Mouse (Mus musculus): ENCODE data around the gene Gpr176. TPM values are rescaled to one million over a fixed set of nuclear protein-coding genes. Genes with fewer than 3 reads are reported as not detected.
A peak's percentile ranks its signal among the peaks of the same experiment; 100 is the strongest.

Gpr176 gene
- 0.41 and 0.57 TPM in 2 replicates for polyA plus RNA-seq (2014; fragmentation: Nextera tagmentation; extraction: Ambion mirVana)

DNA sequence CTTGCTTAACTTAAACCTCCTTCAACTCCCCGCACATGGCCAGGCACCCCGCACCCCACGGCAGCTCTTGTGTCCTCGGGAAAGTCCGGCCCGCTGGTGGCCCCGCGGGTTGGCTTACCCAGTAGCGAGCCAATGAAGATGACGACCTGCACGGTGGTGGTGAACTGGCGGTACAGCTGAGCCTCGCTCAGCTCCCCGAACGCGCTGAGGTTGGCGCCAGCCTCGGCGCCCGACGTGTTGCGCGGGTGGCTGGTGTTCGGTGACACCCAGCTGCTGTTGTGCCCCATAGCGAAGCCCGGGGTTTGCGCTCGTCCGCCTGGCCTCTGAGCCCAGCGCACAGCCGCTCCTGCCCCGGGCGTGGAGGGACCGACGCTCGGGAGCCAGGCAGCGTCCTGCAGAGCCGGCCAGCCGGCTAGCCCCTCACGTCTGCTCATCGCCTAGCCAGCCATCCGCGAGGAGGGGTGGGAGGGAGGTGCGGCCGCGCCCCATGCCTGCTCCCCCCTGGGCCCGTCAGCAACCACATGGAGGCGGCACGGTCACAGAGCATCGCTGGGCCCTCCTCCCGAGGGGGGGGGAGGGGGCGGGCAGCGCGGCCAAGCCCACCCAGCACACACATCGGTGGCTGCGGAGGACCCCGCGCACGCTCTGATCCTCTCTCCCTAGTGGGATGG is at the start of gene Gpr176:
Gpr176 (minus strand) TSS at position 519 of the 671 bp plus-strand sequence.
- Histone ChIP-seq H3K4me1 (ENCODE audit: control insufficient read depth, insufficient read depth, low read length) (peaks cover 14% of the 10 kb centered on the region; the same call in 1 of the 2 replicates), H3K27ac (ENCODE audit: low read length) (no peak within 1 kb of the TSS), H3K9me3 (ENCODE audit: control insufficient read depth, low read depth, low read length) (no peaks in the 10 kb centered on the region; the same call in 1 of the 2 replicates), H3K9ac (replicated peaks; ENCODE audit: low read depth, low read length) (peak within 1 kb of the TSS; percentile 33), H3K36me3 (ENCODE audit: control insufficient read depth, insufficient read depth, low read length) (no peaks in the 10 kb centered on the region), H3K4me3 (ENCODE audit: low read depth, low read length) (peak within 1 kb of the TSS; percentile 48), H3K4me2 (replicated peaks; ENCODE audit: low read depth, low read length) (peak within 1 kb of the TSS; percentile 98), H3K27me3 (ENCODE audit: control insufficient read depth, insufficient read depth, low read length) (0 out of 2 replicates have a peak, but pooled peaks cover 2% of the 10 kb centered on the region)
- under 1% methylated on average over 54 of the region's 59 CpGs for WGBS
- ATAC-seq (ENCODE audit: insufficient number of reproducible peaks, insufficient read depth, low FRiP score, low read depth) = peak; percentile 76

DNA sequence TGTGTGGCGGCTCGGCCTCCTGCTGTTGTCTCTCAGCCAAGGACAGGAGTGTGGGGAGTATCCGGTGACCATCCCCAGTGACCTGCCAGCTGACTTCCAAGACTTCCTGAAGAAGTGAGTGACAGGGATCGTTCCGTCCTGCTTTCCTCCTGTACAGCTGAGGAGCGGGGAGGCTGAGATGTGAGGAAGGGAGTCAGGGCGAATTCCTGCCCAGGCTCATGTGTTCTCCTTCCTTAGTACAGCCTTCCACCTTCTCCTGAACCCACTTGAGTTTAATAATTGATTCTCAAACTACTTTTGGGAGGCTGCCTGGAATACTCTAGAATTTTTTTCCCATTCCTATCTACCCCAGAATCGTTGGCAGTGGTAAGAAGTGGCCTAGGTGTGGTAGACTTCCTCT is 49.2 kb upstream of the Gpr176 start:
- H3K27ac ChIP-seq (ENCODE audit: low read length) = no peak overlapping the region
- H3K9me3 ChIP-seq (ENCODE audit: control insufficient read depth, low read depth, low read length) = no peaks in the 10 kb centered on the region
- no peak overlapping the region for H3K9ac ChIP-seq (replicated peaks; ENCODE audit: low read depth, low read length)
- ATAC-seq (ENCODE audit: insufficient number of reproducible peaks, insufficient read depth, low FRiP score, low read depth) = no peak
- 83% methylated on average over 8 of the region's 8 CpGs for WGBS
- H3K4me3 ChIP-seq (ENCODE audit: low read depth, low read length) = no peak overlapping the region
- no peaks in the 10 kb centered on the region for H3K4me1 ChIP-seq (ENCODE audit: control insufficient read depth, insufficient read depth, low read length)
- peaks cover 42% of the 10 kb centered on the region; the same call in 1 of the 2 replicates for H3K36me3 ChIP-seq (ENCODE audit: control insufficient read depth, insufficient read depth, low read length)
- H3K27me3 ChIP-seq (ENCODE audit: control insufficient read depth, insufficient read depth, low read length) = no peaks in the 10 kb centered on the region
- H3K4me2 ChIP-seq (replicated peaks; ENCODE audit: low read depth, low read length) = no peak overlapping the region

DNA sequence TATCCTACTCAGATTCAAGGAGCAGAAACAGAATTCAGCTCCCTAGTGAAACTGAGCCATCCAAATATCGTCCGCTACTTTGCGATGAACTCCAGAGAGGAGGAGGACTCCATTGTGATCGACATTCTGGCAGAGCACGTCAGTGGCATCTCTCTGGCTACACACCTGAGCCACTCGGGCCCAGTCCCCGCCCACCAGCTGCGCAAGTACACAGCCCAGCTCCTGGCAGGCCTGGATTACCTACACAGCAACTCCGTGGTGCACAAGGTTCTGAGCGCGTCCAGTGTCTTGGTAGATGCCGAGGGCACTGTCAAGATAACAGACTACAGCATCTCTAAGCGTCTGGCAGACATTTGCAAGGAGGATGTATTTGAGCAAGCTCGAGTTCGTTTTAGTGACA is 48.7 kb upstream of the Gpr176 start:
- Histone ChIP-seq H3K27me3 (ENCODE audit: control insufficient read depth, insufficient read depth, low read length) (no peaks in the 10 kb centered on the region), H3K9me3 (ENCODE audit: control insufficient read depth, low read depth, low read length) (no peaks in the 10 kb centered on the region), H3K36me3 (ENCODE audit: control insufficient read depth, insufficient read depth, low read length) (peaks cover 44% of the 10 kb centered on the region), H3K4me3 (ENCODE audit: low read depth, low read length) (no peak overlapping the region), H3K4me2 (replicated peaks; ENCODE audit: low read depth, low read length) (no peak overlapping the region), H3K27ac (ENCODE audit: low read length) (no peak overlapping the region), H3K9ac (replicated peaks; ENCODE audit: low read depth, low read length) (no peak overlapping the region), H3K4me1 (ENCODE audit: control insufficient read depth, insufficient read depth, low read length) (no peaks in the 10 kb centered on the region)
- 88% methylated on average over 15 of the region's 15 CpGs for WGBS
- no peak for ATAC-seq (ENCODE audit: insufficient number of reproducible peaks, insufficient read depth, low FRiP score, low read depth)

DNA sequence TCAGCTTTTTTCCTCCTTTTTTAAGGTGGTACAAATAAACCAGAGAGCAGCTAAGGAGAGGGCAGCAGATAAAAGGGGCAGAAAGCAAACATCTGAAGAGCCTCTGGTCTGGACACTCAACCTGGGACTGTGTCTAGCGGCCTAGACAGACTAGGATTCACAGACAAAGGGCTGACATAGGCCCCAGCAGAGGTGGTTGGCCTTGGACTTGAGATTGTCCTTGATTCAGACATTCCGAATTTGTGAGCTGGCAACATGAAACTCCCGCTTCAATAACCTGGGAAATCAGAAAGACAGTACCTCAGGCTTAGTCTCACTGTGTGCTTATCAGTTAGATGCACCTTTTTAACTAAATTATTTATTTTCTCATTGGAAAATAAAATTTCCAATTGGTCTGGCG is 44.9 kb upstream of the Gpr176 start:
- no peak overlapping the region for H3K4me2 ChIP-seq (replicated peaks; ENCODE audit: low read depth, low read length)
- no peaks in the 10 kb centered on the region for H3K4me1 ChIP-seq (ENCODE audit: control insufficient read depth, insufficient read depth, low read length)
- no peak for ATAC-seq (ENCODE audit: insufficient number of reproducible peaks, insufficient read depth, low FRiP score, low read depth)
- 90% methylated on average over 4 of the region's 4 CpGs for WGBS
- peaks cover 50% of the 10 kb centered on the region for H3K36me3 ChIP-seq (ENCODE audit: control insufficient read depth, insufficient read depth, low read length)
- H3K27me3 ChIP-seq (ENCODE audit: control insufficient read depth, insufficient read depth, low read length) = no peaks in the 10 kb centered on the region
- no peak overlapping the region for H3K4me3 ChIP-seq (ENCODE audit: low read depth, low read length)
- no peak overlapping the region for H3K27ac ChIP-seq (ENCODE audit: low read length)
- no peaks in the 10 kb centered on the region for H3K9me3 ChIP-seq (ENCODE audit: control insufficient read depth, low read depth, low read length)
- no peak overlapping the region for H3K9ac ChIP-seq (replicated peaks; ENCODE audit: low read depth, low read length)

DNA sequence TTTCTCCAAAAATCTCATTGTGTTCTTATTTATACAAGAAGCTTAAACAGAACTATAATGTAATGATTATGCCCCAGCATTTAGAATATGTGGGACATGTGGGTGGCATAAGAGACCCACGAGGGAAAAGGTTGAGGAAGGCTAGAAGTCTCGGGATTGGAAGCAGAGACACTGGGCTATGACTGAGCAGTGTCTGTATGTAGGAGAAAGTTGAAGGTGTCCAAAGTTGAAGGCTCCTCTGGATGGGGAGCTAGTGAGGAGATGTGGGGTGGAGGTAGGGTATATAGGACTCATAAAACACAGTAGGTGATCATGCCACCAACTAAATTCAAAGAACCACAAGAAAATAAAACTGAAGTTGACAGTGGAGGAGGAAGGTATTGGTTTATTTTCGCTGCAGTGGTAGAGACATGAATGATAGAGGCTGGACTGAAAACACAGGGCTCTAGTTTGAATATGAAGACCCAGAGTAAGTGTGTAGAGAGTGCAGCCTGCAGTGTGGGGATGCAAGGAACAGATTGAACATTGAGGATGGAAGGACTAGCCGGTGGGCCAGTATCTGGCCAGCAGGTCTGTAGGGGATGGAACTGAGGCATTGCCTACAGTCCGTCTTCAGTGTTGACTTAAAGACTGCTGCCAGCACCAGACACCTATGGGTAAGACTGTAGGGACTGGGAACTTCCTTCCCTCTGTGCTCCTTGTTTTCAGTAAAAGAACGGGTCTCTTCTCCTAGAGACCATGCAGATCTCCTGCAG is 42.6 kb upstream of the Gpr176 start:
- Histone ChIP-seq H3K4me2 (replicated peaks; ENCODE audit: low read depth, low read length) (no peak overlapping the region), H3K27ac (ENCODE audit: low read length) (no peak overlapping the region), H3K36me3 (ENCODE audit: control insufficient read depth, insufficient read depth, low read length) (peaks cover 41% of the 10 kb centered on the region), H3K4me3 (ENCODE audit: low read depth, low read length) (no peak overlapping the region), H3K27me3 (ENCODE audit: control insufficient read depth, insufficient read depth, low read length) (no peaks in the 10 kb centered on the region), H3K9ac (replicated peaks; ENCODE audit: low read depth, low read length) (no peak overlapping the region), H3K4me1 (ENCODE audit: control insufficient read depth, insufficient read depth, low read length) (no peaks in the 10 kb centered on the region), H3K9me3 (ENCODE audit: control insufficient read depth, low read depth, low read length) (no peaks in the 10 kb centered on the region)
- 90% methylated on average over 6 of the region's 6 CpGs for WGBS
- ATAC-seq (ENCODE audit: insufficient number of reproducible peaks, insufficient read depth, low FRiP score, low read depth) = no peak

DNA sequence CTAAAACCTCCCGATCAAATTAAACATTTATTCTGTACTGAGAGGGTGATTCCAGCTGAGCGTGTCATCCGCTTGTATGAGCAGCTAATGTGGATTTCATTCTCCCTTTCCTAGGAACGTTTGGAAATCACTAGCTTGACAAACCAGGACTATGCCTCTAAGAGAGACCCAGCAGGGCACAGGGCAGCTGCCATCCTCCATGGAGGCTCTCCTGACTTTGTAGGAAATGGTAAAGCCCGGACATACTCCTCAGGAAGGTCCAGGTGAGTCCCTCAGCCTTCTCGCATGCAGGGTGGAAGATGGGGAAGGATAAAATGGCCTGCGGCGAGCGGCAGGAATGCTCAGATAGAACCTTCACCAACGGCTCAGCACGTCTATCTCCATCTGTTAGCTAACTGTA is 39.6 kb upstream of the Gpr176 start:
- Histone ChIP-seq H3K4me2 (replicated peaks; ENCODE audit: low read depth, low read length) (no peak overlapping the region), H3K36me3 (ENCODE audit: control insufficient read depth, insufficient read depth, low read length) (peaks cover 29% of the 10 kb centered on the region), H3K9ac (replicated peaks; ENCODE audit: low read depth, low read length) (no peak overlapping the region), H3K4me1 (ENCODE audit: control insufficient read depth, insufficient read depth, low read length) (no peaks in the 10 kb centered on the region), H3K9me3 (ENCODE audit: control insufficient read depth, low read depth, low read length) (no peaks in the 10 kb centered on the region), H3K27ac (ENCODE audit: low read length) (no peak overlapping the region), H3K4me3 (ENCODE audit: low read depth, low read length) (no peak overlapping the region), H3K27me3 (ENCODE audit: control insufficient read depth, insufficient read depth, low read length) (no peaks in the 10 kb centered on the region)
- WGBS = 95% methylated on average over 11 of the region's 11 CpGs
- no peak for ATAC-seq (ENCODE audit: insufficient number of reproducible peaks, insufficient read depth, low FRiP score, low read depth)

DNA sequence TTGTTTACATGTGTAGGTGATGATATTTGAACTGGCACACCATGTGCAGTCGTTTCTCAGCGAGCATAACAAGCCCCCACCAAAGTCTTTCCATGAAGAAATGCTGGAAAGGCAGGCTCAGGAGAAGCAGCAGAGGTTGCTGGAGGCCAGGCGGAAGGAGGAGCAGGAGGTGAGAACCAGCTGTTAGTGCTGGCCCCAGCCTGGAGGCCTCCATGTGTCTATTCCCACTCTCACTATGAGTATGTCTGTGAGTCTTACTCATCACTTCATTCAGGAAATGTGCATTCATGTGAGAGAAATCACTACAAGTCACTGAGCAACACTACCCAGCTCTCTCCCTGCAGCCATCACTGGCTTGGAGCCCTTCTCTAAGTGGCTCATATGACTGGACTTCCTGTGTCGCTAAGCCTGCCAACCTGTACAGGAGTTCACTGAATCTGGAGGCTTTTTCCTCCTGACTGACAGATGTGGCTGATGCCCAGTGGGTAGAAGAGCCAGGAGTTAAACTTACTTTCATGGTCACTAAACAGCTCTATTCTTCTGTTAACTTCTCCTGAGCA is 35.2 kb upstream of the Gpr176 start:
- no peaks in the 10 kb centered on the region for H3K4me1 ChIP-seq (ENCODE audit: control insufficient read depth, insufficient read depth, low read length)
- no peak overlapping the region for H3K4me3 ChIP-seq (ENCODE audit: low read depth, low read length)
- no peak overlapping the region for H3K27ac ChIP-seq (ENCODE audit: low read length)
- no peak for ATAC-seq (ENCODE audit: insufficient number of reproducible peaks, insufficient read depth, low FRiP score, low read depth)
- WGBS = 78% methylated on average over 4 of the region's 4 CpGs
- H3K36me3 ChIP-seq (ENCODE audit: control insufficient read depth, insufficient read depth, low read length) = peaks cover 12% of the 10 kb centered on the region; the same call in 1 of the 2 replicates
- no peaks in the 10 kb centered on the region for H3K27me3 ChIP-seq (ENCODE audit: control insufficient read depth, insufficient read depth, low read length)
- no peak overlapping the region for H3K4me2 ChIP-seq (replicated peaks; ENCODE audit: low read depth, low read length)
- H3K9ac ChIP-seq (replicated peaks; ENCODE audit: low read depth, low read length) = no peak overlapping the region
- no peaks in the 10 kb centered on the region for H3K9me3 ChIP-seq (ENCODE audit: control insufficient read depth, low read depth, low read length)

DNA sequence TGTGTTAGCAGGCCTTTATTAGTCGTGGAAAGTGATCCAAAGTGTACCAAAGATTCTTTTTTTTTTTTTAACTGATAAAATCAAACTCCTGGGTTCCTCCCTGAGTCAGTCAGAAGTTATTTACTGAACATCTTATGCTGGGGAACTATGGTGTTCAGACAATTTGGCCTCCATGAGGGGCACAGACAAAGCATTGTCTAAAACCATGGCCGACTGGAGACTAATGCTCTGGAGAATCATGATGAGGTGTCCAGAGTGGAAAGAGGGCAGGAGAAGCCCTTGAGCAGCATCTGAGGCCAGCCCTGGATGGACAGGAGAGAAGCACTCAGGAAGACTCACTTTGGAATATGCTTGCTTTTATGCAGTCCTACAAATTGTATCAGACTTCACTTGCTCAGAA is 33.6 kb upstream of the Gpr176 start:
- Histone ChIP-seq H3K36me3 (ENCODE audit: control insufficient read depth, insufficient read depth, low read length) (peaks cover 10% of the 10 kb centered on the region; the same call in 1 of the 2 replicates), H3K4me1 (ENCODE audit: control insufficient read depth, insufficient read depth, low read length) (no peaks in the 10 kb centered on the region), H3K27ac (ENCODE audit: low read length) (no peak overlapping the region), H3K4me3 (ENCODE audit: low read depth, low read length) (no peak overlapping the region), H3K9me3 (ENCODE audit: control insufficient read depth, low read depth, low read length) (no peaks in the 10 kb centered on the region), H3K9ac (replicated peaks; ENCODE audit: low read depth, low read length) (no peak overlapping the region), H3K4me2 (replicated peaks; ENCODE audit: low read depth, low read length) (no peak overlapping the region), H3K27me3 (ENCODE audit: control insufficient read depth, insufficient read depth, low read length) (no peaks in the 10 kb centered on the region)
- ATAC-seq (ENCODE audit: insufficient number of reproducible peaks, insufficient read depth, low FRiP score, low read depth) = no peak
- WGBS = 69% methylated on average over 2 of the region's 2 CpGs
